Mouse (Mus musculus): ENCODE data around the gene Stoml2. TPM values are rescaled to one million over a fixed set of nuclear protein-coding genes. Genes with fewer than 3 reads are reported as not detected.
"Not testable (repeated sequence)": the region's sequence is repeated elsewhere in the genome, so short reads cannot be mapped to it uniquely, and the experiment has no call there.

Stoml2 gene
- total and polyA plus RNA-seq, 2 experiments from 2014 or later: 118 to 256 TPM

DNA sequence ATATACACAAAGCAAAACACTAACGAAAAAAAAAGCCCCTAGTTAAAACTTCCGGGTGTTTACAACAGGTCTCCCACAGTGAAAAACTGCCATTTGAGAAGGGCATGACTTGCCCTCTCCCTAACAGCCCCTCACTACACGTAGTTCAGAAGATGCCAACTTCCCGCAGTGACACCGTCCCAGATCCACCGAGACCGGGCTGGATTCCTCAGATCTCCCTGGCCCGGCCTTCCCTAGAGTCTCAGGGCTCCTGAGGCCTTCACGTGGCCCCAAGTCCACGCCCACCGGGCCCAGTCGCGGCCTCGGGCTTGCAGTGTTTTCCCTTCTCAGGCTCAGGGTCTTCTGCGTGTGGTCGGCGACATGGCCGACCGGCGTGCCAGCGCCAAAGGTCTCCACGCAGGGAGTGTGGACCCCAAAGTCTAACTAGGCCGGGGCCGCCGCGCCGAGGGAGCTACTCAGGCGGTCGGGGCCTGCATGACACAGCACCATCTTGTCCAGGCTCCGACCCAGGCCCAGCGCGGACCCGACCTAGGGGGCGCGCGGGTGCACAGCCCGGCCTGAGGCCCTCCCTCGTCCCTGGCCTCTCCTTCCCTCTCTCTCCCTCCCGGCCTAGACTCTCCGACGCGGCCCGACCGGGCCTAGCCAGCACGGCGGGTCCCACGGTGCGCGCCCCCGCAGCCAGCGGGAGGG, 31.9 kb downstream of the Stoml2 start:
- H3K9me3 ChIP-seq (ENCODE audit: low read length): no peaks in the 10 kb centered on the region
- H3K4me3 ChIP-seq (ENCODE audit: low read length): peak overlapping the region; percentile 96
- TF ChIP-seq CTCF (IDR thresholded peaks at IDR 0.05; ENCODE audit: low read depth): peak; percentile 34
- H3K9ac ChIP-seq (replicated peaks; ENCODE audit: low read length): peak overlapping the region; percentile 97
- H3K4me2 ChIP-seq (ENCODE audit: low read depth, low read length): peak overlapping the region; percentile 93
- DNase-seq (ENCODE audit: low spot score) (peak; percentile 77), ATAC-seq (peak; percentile 68)
- H3K4me1 ChIP-seq (ENCODE audit: insufficient read depth, low read length): peaks cover 16% of the 10 kb centered on the region
- peak overlapping the region; percentile 99 for H3K27ac ChIP-seq
- H3K27me3 ChIP-seq (ENCODE audit: insufficient read depth, low read length): no peaks in the 10 kb centered on the region
- WGBS: under 1% methylated on average over 50 of the region's 51 CpGs
- H3K36me3 ChIP-seq (ENCODE audit: insufficient read depth, low read length): peaks cover 7% of the 10 kb centered on the region; the same call in 1 of the 2 replicates

- ATAC-seq (no peak), DNase-seq (ENCODE audit: low spot score) (no peak)
- peak overlapping the region; percentile 93 for H3K4me2 ChIP-seq (ENCODE audit: low read depth, low read length)
- H3K27ac ChIP-seq: no peak overlapping the region
- peaks cover 23% of the 10 kb centered on the region for H3K36me3 ChIP-seq (ENCODE audit: insufficient read depth, low read length)
- peaks cover 16% of the 10 kb centered on the region for H3K4me1 ChIP-seq (ENCODE audit: insufficient read depth, low read length)
- peak overlapping the region; percentile 96; the same call in 1 of the 2 replicates for H3K4me3 ChIP-seq (ENCODE audit: low read length)
- H3K27me3 ChIP-seq (ENCODE audit: insufficient read depth, low read length): no peaks in the 10 kb centered on the region
- no peak for TF ChIP-seq CTCF (IDR thresholded peaks at IDR 0.05; ENCODE audit: low read depth)
- 0 out of 2 replicates have a peak overlapping the region, but pooled peaks have one; percentile 97 for H3K9ac ChIP-seq (replicated peaks; ENCODE audit: low read length)
- 71% methylated on average over 2 of the region's 2 CpGs for WGBS
- H3K9me3 ChIP-seq (ENCODE audit: low read length): no peaks in the 10 kb centered on the region
These were observed 33.5 kb downstream of the Stoml2 start for GRCm38 (mm10) chr4:42998022-42998421.

DNA sequence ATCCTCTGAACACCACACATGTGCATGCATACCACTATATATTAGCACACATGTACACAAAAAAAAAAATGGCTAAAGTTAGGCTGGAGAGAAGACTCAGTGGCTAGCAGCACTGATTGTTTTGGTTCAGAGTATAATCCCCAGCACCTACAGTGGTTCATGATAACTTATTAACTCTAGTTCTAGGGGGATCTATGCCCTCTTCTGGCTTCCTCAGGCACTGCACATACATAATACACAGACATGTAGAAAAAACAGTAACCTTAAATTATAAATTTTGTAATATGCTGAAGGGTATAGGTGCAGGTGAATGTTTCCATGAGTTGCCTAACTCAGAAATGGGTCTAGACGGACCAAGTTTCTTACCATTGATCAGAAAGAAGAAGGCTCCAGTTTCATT, 43.2 kb downstream of the Stoml2 start:
- no peak for ATAC-seq
- peak; percentile 13; the same call in 1 of the 2 replicates for TF ChIP-seq CTCF (IDR thresholded peaks at IDR 0.05; ENCODE audit: low read depth)
- no peaks in the 10 kb centered on the region for H3K27me3 ChIP-seq (ENCODE audit: insufficient read depth, low read length)

GRCm38 (mm10) chr4:42980467-42980866, 51.0 kb downstream of the Stoml2 start:
- not testable (repeated sequence) for H3K4me3 ChIP-seq (ENCODE audit: low read length); ATAC-seq; H3K9me3 ChIP-seq (ENCODE audit: low read length); H3K9ac ChIP-seq (replicated peaks; ENCODE audit: low read length); H3K4me1 ChIP-seq (ENCODE audit: insufficient read depth, low read length); H3K27me3 ChIP-seq (ENCODE audit: insufficient read depth, low read length); DNase-seq (ENCODE audit: low spot score); H3K27ac ChIP-seq; H3K4me2 ChIP-seq (ENCODE audit: low read depth, low read length)
- H3K36me3 ChIP-seq (ENCODE audit: insufficient read depth, low read length): peaks cover 43% of the 10 kb centered on the region; the same call in 1 of the 2 replicates
- 89% methylated on average over 7 of the region's 8 CpGs for WGBS

More for the DNA sequence above, 43.2 kb downstream of the Stoml2 start:
- Histone ChIP-seq H3K9me3 (ENCODE audit: low read length) (no peaks in the 10 kb centered on the region), H3K4me2 (ENCODE audit: low read depth, low read length) (no peak overlapping the region), H3K4me3 (ENCODE audit: low read length) (no peak overlapping the region), H3K9ac (replicated peaks; ENCODE audit: low read length) (no peak overlapping the region), H3K36me3 (ENCODE audit: insufficient read depth, low read length) (peaks cover 88% of the 10 kb centered on the region), H3K4me1 (ENCODE audit: insufficient read depth, low read length) (no peaks in the 10 kb centered on the region), H3K27ac (no peak overlapping the region)
- 87% methylated on average over 1 of the region's 1 CpGs for WGBS
- DNase-seq (ENCODE audit: low spot score): no peak

- H3K4me3 ChIP-seq (ENCODE audit: low read length): no peak overlapping the region
- no peak for DNase-seq (ENCODE audit: low spot score)
- H3K9ac ChIP-seq (replicated peaks; ENCODE audit: low read length): no peak overlapping the region
- peaks cover 22% of the 10 kb centered on the region; the same call in 1 of the 2 replicates for H3K36me3 ChIP-seq (ENCODE audit: insufficient read depth, low read length)
- no peaks in the 10 kb centered on the region for H3K27me3 ChIP-seq (ENCODE audit: insufficient read depth, low read length)
- H3K27ac ChIP-seq: no peak overlapping the region
- H3K4me2 ChIP-seq (ENCODE audit: low read depth, low read length): no peak overlapping the region
- H3K4me1 ChIP-seq (ENCODE audit: insufficient read depth, low read length): no peaks in the 10 kb centered on the region
- TF ChIP-seq CTCF (IDR thresholded peaks at IDR 0.05; ENCODE audit: low read depth): peak; percentile 36
- H3K9me3 ChIP-seq (ENCODE audit: low read length): no peaks in the 10 kb centered on the region
- WGBS: 91% methylated on average over 4 of the region's 4 CpGs
- no peak for ATAC-seq
These were observed 53.4 kb downstream of the Stoml2 start for GRCm38 (mm10) chr4:42978062-42978461.

Other genes with a start within 250 kb of the Stoml2 start
- gene Fam205a1, start 177.8 kb downstream of the Stoml2 start, total RNA-seq (2014; rRNA removed): 0.07 TPM in 1 of 2 replicates, not detected in the other
- gene Fam205a1, start 177.8 kb downstream of the Stoml2 start, polyA plus RNA-seq (2015; fragmentation: Nextera tagmentation; extraction: Ambion mirVana): 0.15 TPM in 1 of 2 replicates, not detected in the other
- gene Gm12394, start 174.9 kb downstream of the Stoml2 start, total RNA-seq (2014; rRNA removed): 0.05 TPM in 1 of 2 replicates, not detected in the other
- gene Gm12394, start 174.9 kb downstream of the Stoml2 start, polyA plus RNA-seq (2015; fragmentation: Nextera tagmentation; extraction: Ambion mirVana): 0.55 and 0.68 TPM in 2 replicates
- not detected in 2 replicates for gene Fam205c, start 157.5 kb downstream of the Stoml2 start, total RNA-seq (2014; rRNA removed)
- gene Fam205c, start 157.5 kb downstream of the Stoml2 start, polyA plus RNA-seq (2015; fragmentation: Nextera tagmentation; extraction: Ambion mirVana): 4.7 TPM in 2 replicates
- gene Phf24, start 115.0 kb downstream of the Stoml2 start, total RNA-seq (2014; rRNA removed): 123 and 130 TPM in 2 replicates
- 33.9 and 38.6 TPM in 2 replicates for gene Phf24, start 115.0 kb downstream of the Stoml2 start, polyA plus RNA-seq (2015; fragmentation: Nextera tagmentation; extraction: Ambion mirVana)
- 88.0 and 96.9 TPM in 2 replicates for gene Dnajb5, start 81.9 kb downstream of the Stoml2 start, total RNA-seq (2014; rRNA removed)
- gene Dnajb5, start 81.9 kb downstream of the Stoml2 start, polyA plus RNA-seq (2015; fragmentation: Nextera tagmentation; extraction: Ambion mirVana): 28.1 and 33.4 TPM in 2 replicates
- not detected in 2 replicates for gene 1700022I11Rik, start 62.1 kb downstream of the Stoml2 start, total RNA-seq (2014; rRNA removed)
- 0.37 and 0.60 TPM in 2 replicates for gene 1700022I11Rik, start 62.1 kb downstream of the Stoml2 start, polyA plus RNA-seq (2015; fragmentation: Nextera tagmentation; extraction: Ambion mirVana)
- 187 and 191 TPM in 2 replicates for gene Vcp, start 31.2 kb downstream of the Stoml2 start, total RNA-seq (2014; rRNA removed)
- 445 and 455 TPM in 2 replicates for gene Vcp, start 31.2 kb downstream of the Stoml2 start, polyA plus RNA-seq (2015; fragmentation: Nextera tagmentation; extraction: Ambion mirVana)
- 10.5 and 13.1 TPM in 2 replicates for gene Fancg, start 21.2 kb downstream of the Stoml2 start, total RNA-seq (2014; rRNA removed)
- 14.2 and 14.5 TPM in 2 replicates for gene Fancg, start 21.2 kb downstream of the Stoml2 start, polyA plus RNA-seq (2015; fragmentation: Nextera tagmentation; extraction: Ambion mirVana)
- gene Pigo, start 5.9 kb downstream of the Stoml2 start, total RNA-seq (2014; rRNA removed): 27.7 and 33.4 TPM in 2 replicates
- 20.8 and 22.1 TPM in 2 replicates for gene Pigo, start 5.9 kb downstream of the Stoml2 start, polyA plus RNA-seq (2015; fragmentation: Nextera tagmentation; extraction: Ambion mirVana)
- gene Fam214b, start 14.5 kb upstream of the Stoml2 start, total RNA-seq (2014; rRNA removed): 36.0 and 54.9 TPM in 2 replicates
- 25.0 TPM in 2 replicates for gene Fam214b, start 14.5 kb upstream of the Stoml2 start, polyA plus RNA-seq (2015; fragmentation: Nextera tagmentation; extraction: Ambion mirVana)
- 40.4 and 41.8 TPM in 2 replicates for gene Unc13b, start 27.2 kb upstream of the Stoml2 start, total RNA-seq (2014; rRNA removed)
- gene Unc13b, start 27.2 kb upstream of the Stoml2 start, polyA plus RNA-seq (2015; fragmentation: Nextera tagmentation; extraction: Ambion mirVana): 6.6 TPM in 2 replicates
- 0.32 and 2.4 TPM in 2 replicates for gene Atp8b5, start 235.4 kb upstream of the Stoml2 start, total RNA-seq (2014; rRNA removed)
- 0.44 and 0.54 TPM in 2 replicates for gene Atp8b5, start 235.4 kb upstream of the Stoml2 start, polyA plus RNA-seq (2015; fragmentation: Nextera tagmentation; extraction: Ambion mirVana)

Measured in hindbrain, postnatal 0 days (tissue).